Mouse (Mus musculus): ENCODE measurements at regions not wholly inside any gene's neighbourhood (a gene's known extent, or its start where the extent isn't known, plus 50 kb on each side); places are given as distances from the start of the nearest gene placed in this dataset.

DNA sequence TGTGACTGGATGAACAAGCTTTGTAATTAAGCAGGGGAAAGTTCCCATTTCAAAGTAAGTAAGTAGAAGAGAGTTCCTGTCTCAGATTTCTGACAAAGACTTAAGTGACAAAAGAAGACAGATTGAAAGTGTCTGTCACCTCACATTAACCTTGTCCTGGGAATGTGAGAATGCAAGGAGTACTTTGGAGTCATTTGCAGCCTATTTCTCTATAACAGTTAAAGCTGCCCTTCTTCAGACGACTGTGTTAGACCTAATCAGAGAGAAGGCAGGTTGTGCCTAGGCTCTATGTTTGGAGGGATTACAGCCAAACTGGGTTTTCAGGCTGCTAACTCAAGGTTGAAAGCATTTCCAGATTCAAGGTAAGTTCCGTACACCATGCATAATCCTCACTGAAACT lies 446.5 kb downstream of the Pdgfc start:
- DNase-seq: no peak

DNA sequence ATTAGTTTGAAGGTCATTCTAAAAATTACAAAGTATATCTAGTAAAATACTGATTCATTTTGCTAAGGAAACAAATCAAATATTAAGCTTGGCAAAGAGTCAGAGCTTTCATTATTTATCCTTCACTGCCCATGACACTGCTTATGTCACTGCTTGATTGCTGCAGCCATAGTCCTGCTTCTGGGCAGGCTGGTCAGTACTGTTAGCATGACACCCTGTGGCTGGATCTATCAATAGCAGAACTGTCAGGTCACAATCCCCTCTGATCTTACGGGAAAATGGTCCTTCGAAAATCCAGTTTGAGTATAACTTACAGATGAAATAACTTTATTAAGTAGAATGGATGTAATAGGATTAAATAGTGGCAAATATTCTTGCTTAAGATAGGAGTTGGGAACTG lies 447.1 kb downstream of the Pdgfc start:
- peak; percentile 0 to 10 for DNase-seq

DNA sequence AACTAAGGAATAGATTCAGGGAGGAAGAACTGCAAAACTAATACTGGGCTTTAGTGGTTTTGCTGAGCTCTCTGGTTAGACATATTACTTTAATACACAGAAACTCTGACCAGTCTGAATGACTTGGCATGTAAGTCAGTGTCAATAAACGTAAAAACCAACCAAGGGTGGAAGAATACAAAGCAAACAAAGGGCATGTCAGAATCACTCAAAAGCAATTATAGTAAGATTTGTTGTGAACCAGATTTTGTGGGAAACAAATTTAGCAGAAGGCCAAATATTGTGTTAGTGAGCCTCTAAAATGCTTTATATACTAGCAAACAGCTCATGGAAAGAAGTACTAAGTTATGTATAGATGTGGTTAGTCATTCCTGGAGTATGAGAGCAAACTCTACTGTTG lies 427.1 kb upstream of the Ctso start:
- DNase-seq: no peak

DNA sequence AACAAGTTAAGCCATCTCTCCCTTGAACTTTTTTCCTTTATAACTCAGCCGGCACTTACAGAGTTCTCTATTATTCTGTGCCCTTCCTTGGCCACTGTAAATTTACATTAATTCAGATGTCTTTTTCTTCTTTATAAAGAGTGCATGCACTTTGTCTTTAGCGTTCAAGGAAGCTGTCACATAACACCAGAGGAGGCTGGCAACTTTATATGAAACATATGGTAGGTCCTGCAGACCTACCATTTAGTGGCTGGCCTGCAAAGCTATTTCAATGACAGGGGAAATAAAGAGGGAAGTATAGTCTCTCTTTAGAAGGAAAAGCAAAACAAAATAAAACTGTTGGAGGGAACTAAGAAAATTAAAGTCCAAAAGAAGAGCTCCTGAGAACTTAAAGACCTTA lies 423.8 kb upstream of the Ctso start:
- no peak for DNase-seq

DNA sequence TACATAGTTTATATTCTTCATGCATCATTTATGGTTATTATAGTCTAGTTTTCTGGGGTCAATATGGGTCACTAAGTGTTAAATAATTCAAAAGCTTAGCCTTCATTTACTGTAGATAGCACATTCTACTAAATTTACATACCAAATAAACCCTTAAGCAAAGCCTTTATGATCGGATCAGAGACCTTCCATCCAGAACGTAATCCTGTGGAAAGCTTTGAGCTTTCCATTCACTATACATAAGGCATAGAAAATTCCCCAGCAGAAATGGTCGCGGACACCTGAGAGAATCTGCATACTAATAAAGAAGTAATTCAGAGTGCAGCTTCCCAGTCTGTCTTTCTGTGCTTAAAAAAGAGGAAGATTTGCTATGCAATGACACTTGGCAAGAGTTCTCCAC lies 410.6 kb upstream of the Ctso start:
- DNase-seq: no peak

DNA sequence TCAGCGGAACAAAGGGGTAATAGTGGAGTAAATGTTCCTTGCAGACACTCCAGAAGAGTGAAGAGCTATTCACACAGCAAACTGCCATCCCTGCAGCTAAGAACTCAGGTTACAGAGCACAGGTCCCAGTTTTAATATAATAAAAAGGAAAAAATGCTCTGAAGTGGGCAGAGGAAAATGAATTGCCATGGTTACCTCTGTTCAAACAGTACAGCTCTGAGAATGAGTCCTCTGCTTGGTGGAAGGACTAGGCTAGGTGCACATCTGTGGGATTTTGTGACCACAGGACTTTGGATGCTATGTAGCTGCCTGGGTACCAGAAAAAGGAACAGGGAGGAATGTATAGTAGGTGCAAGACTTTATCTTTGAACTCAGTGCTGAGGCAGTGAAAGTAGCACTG lies 401.5 kb upstream of the Ctso start:
- no peak for DNase-seq

DNA sequence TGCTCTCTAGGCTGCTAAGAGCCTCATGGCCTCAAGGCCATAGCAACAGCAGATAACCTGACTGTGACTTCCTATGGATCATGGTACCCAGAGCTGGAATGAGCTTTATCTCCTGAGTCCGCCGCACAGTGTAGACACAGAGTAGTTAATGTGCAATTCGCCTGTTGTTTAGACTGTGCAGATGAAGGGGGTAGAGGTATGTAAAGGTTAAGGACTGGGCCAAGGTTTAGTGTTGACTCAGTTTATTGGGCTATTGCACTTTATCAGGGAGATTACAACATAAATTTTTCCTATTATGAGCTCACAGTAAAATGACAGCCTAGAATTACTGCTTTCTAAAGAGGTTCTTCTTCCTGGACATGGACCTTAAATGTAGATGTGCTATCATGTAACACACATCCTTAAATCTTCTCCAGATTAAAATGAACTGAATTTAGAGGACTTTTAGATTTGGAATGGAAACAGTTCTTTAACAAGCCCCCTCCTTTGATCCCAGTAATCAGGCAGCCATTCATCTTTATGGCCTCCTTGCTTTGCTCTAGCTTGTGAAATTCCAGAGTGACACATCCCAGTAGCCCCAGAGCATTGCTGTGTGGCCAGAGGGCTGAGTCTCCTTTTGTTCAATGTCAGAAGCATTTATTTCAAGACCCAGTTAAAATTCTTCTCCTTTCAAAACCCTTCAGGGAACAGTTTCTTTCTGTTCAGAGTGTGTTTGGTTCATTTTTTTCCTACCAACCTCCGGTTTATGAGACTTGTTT lies 396.8 kb upstream of the Ctso start:
- no peak for DNase-seq

DNA sequence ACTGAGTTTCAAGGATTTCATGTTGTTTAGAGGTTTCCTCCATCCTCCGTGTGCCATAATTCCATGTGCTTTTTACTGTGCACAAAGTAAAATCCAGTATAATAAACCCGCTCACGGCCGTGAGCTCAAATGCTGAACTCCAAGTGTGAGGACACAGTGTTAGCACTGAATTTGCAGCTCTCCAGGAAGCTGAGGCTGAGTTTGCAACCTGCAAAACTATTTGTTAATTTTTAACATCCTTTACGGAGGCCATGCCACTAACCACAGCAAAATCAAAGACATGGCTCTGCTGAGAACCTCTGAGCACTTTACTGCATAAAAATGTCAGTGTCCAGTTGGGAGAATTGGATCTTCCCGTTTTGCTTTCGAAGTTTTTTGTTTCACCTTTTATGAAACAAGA lies 377.6 kb upstream of the Ctso start:
- DNase-seq: peak; percentile 15 to 23

DNA sequence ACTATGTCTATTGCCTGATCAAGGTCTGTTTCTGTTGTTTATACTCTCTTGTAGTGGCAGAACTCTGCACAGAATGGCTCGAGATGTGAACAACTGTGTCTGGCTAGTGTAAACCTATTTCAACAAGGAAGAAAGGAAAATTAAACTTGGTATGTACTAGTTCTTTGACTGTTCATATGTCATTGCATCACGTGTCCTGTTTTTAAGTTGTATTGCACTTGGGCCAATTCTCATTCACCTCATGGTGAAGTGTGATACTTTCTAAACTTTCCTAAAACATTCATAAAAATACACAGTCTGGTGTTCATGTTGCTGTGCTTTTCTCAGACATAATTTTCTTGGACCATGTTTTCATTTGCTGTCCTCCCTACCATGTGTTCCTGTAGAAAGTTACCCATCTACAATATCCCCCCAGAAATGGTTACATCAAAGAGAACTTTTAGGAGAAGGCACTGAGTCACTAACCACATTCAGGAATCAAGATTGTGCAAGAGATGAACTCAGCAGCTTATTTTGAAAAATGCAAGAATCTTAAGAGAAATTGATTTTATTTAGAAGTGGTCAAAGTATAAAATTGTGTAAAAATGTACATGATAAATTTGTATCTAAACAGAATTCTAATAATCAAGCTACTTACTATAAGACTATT lies 369.7 kb upstream of the Ctso start:
- DNase-seq: no peak

DNA sequence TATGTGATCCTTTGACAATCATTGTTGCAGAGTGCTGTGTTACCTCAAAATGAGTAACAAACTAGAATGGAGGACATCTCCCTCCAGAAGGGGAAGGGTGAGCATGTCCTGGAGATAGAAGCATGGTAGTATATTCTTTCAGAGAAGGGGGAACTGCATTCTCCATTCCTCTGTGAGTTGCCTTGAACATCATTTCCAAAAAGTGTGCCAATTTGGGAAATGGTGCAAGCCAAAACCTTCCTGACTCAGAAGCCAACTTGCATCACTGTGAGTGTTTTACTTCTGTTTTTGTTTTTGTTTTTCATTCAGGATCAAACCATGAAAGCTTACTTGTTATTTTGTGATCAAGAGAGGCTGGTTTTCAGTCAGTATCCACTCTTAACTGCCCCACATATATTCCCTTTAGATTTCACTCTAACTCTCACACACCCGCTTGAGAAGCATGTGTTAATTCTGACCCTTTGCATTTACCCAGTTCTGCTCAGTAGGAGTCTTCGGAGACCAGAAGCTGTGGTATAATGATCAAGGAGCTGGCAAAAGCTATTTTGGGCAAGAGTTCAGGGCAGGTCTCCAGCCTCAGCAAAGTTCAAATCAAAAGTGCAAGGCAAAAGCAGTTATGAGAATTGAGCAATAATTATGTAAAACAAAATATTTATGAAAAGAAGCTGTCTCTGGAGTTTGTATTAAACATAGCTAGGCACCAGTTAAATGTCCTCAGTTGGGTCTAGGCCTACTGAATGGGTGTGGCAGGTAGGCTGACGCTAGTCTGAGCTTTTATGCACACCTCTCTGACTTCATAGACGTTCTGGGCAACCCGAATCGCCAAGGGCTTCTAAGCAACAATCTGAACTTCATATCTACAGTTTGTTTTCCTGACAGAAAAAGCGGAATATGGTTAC lies 368.3 kb upstream of the Ctso start:
- no peak for DNase-seq

DNA sequence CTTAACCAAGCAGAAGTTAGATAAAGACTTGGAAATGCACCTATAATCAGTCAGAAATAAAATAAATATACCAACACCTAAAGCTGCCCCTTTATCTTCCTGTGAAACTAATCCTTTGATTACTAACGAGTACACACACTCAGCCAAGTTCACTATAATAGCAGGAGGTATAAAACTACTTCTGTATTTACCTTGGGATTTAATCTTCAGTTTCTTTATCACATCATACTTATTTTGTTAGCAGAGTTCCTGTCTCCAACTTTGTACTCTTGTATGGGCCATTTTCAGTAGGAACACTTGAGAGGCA lies 367.7 kb upstream of the Ctso start:
- no peak for DNase-seq

DNA sequence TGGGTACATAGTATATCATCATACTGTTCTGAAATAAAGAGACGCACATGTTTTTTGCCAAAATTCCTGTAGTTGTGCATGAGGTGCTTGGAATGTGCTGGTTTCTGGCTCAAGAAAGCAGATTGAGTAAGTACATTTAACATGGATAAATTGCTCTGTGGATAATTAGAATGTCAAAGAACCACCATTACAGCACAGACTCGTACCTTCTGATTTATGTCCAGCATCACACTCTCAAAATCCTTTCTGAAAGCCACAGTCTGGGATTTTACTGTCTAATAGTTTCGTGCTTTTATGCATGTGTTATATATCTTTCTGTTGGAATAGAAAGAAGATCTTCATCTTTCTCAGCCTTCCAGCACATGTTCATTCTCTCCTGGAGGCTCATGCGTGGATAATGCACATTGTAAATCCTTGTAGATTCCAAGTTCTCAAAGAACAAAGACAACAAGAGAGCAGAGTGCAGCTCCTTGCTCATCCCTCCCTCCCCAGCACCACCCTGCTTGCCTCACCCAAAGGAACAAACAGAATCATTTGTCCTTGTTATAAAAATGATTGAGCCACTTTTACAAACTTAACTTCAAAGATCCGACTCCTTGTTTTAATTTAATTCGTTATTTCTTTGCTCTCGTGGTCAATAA lies 348.9 kb upstream of the Ctso start:
- DNase-seq: no peak

DNA sequence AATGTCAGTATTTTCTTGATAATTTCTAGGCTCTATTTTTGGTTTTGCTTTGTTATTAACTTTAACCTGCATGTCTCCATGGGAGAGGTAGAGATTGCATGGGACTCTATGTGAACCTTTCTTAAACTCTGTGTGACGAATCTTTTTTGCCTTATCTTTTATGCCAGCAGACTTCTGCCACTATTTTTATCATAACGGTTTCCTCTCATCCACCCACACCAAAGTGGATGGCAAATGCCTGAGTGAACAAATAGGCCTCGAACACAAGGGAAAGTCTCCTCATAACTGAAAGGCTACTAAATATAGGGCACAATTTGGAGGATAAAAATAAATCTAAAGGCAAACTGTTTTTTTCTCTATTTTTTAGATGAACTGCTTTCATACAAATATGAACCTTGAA lies 343.3 kb upstream of the Ctso start:
- DNase-seq: no peak

DNA sequence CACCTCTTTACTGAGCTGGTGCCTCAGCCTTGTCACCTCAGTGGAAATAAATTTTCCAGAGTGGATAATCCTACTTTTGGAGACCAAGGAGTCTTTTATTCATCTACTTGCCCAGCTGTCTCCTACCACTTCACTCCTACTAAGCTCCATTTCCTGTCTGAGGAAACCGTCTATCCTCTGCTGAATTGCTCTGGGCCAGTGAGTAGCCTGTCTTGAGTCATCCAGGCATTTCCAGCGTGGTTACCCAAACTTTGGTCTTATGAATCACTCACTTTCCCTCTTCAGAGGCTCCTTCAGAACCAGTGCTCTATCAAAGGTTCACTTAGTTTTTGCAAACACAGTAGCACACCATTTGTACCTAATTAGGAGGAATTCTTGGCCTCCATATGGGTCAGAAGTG lies 303.2 kb upstream of the Ctso start:
- DNase-seq: no peak

DNA sequence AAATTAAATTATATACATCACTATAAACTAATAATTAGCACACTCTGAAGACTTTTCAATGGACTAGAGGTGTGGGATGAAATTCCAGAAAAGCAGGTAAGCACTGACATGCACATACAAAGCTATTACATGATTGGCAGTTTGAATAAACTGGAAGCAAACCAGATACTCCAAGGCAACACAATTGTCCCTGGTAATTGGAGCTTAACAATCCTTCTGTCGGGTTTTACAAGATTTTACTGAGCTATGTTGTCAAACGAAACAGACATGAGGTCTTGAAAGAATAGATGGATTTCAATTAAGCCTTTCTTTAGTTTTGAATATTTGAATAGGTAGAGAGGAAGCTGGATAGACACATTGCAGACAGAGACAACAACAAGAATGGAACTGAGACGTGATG lies 273.9 kb upstream of the Ctso start:
- no peak for DNase-seq

DNA sequence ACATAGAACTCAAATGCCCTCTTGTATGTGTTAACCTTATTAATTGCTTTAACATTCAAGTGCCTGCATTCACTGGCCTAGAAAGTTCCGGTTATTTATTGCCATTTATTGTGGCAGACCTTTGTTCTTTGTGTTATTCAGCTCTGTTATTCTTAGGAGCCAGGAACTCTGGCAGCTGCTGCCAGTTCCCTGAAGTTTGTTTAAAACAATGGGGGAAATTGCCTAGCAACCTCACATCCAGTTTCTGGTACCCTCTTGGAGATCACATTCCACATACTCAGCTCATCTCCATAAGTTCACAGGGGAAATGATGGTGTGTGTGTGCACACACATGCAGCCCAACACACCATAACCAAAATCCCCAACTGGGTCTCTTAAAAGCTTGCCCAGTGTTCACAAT lies 270.8 kb upstream of the Ctso start:
- DNase-seq: no peak

DNA sequence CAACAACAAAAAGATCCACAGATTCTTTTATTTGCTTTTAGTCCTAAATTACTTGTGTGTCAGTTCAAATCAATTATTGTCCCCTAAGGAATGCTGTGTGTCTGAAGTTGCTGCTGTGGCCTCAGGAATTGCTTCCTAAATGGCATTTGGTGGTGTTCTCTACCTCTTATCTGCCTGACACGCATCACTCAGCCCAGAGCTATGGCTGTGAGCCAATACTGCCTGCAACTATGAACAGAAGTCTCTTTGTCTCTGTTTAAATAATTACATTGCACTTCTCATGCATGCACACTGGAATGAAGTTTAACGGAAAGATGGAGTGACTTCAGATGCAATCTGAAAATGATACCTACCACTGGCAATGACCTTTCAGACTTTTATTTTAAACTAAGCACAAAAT lies 266.1 kb upstream of the Ctso start:
- no peak for DNase-seq

DNA sequence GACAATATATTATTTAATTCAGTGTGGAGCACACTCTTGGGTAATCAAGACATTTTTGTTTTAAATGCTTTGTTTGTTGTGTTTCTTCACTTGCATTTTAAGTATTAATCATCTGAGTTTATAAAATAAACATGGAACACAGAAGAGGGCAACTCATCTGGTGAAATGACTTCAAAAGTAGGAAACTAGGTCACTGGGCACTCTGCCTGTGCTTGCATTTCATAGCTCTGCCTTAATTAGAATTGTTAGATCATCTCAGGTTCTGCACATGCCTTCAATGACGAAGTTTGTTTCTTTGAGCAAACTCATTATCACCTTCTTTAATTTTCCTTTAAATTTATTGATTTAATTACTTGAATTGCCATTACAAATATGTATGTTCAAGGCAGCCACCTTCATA lies 255.8 kb upstream of the Ctso start:
- no peak for DNase-seq

DNA sequence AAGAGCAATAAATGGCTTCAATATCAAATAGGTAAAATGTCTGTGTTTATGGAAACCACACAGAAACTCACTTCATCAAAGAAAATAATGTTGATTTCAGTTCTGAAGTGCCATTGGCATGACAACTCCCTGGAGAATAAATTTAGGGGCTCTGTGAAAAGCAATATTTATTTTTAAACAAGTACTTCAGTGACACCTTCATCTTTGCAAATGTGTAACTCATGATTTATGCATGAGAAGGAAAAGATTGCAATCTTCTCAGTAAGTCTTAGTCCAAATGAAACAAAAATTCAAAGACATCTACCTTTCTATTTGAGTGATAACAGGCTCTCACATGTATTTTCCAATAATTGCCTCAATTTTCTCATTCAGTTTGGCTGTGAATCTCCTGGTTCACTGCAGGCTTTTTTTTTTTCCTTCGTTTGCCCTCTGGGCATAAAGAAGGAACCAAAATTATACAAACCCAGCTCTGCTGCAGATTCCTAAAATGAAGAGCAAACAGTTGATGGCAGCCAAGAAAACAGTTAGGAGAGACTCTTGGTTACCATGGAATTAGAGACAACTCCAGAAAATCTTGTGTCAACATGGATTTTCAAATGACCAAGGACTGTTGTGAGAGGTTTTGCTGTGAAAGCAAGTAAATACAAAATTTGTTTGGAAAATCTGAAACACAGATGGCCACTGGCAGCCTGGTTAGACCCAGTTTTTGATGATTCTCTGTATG lies 230.3 kb upstream of the Ctso start:
- DNase-seq: no peak

DNA sequence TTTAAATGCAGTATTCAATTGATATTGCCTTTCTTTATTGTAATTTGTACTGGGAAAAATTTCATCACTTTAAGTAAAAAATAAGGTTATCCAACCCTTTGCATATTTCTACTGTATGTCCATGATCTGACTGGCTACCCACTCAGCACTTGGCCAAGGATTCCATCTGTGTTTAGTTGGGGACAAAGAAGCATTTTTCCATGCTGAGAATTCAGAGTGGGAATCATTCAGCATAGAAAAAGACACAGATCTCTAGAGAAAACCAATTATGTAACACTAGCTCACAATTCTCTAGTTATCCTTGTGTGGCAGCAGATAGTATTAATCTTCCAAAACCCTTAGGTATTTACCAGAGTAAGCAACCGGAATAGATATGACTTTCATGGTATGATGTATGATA lies 213.5 kb upstream of the Ctso start:
- no peak for DNase-seq

DNA sequence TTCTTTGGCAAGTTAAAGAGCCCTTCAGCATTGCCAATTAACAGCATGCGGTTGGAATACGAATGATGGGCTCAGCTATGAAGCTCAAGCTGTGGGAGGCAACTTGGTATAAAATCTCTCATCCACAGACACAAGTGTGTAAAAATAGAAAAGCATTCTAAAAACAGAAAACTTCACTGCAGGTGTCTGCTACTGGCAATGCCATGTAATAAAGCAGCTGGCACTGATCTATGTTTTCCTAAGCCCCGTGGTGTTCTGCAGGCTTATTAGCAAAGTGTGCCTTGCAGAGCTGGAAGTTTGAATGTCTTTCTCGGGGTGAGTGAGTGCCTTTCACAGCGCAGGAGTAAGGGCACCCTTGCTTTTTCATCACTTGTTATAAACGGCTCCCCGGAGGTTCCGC lies 196.9 kb upstream of the Ctso start:
- no peak for DNase-seq

DNA sequence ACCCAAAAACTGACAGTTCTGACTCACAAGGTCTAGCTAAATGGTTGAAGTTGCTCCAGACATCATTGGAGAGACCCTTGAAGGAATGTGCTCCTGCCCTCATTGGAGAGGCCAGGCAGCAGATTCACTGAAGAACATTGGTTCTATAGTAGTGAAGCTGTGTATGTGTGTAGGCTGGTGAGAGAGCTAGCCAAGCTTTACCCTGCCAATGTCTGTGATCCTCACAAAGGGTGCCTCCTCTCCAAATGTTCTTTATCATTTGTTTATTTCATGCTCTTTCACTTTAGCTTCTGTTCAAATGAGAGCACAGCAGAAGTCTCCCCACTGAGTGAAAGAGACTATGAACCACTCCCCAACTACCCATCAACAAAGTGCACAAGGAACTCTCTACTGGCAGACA lies 195.6 kb upstream of the Ctso start:
- no peak for DNase-seq

DNA sequence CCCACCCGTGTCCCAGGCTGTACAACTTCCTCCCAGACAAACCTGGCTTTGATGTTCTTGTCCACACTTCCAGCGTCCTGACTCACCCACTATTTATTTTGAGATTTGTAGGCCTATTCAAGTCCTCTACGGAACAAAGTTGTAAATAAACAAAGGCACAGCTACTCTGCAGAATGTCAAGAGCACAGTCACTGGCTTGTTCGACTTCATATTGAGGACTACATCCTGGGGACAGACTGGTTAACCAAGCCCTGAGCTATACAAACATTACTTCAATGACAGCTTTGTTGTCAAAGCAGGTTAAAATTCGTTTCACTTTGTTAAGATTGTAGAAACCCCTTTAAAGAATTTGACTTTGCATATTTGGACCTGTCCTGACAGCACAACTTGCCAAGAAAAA lies 190.3 kb upstream of the Ctso start:
- DNase-seq: no peak
